Mouse (Mus musculus) lung, postnatal 0 days (tissue): ENCODE measurements around the gene Lancl2.

Experiments used
- CTCF ChIP-seq: IDR thresholded peaks from 2 replicates; pipeline ENCODE4 v1.5.1; 2016; ENCODE audit warnings: antibody characterized with exemption, mild to moderate bottlenecking
- EP300 ChIP-seq: IDR thresholded peaks from 2 replicates; pipeline ENCODE4 v1.6.1; 2016; ENCODE audit warnings: antibody characterized with exemption, mild to moderate bottlenecking, control low read depth

DNA sequence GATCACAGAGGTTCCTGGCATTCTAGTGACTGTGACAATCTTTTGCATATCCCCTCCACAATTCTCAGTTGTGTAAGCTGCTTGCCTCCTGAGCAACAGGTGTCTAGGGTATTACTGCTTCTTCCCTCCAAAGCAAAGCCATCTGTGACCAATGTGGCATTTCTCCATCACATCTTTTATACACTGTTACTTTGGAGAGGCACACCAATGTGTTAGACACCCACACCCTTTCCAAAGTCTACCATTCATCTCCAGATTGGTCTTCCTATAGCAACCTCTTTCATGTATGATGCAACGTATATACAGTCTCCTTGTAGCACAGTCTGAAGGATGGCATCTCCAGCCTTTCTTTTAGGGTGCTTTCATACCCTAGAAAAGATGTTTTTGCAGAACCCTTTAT lies 80.3 kb downstream of the Lancl2 start:
- no peak for TF ChIP-seq CTCF
- no peak for TF ChIP-seq EP300
